Mouse (Mus musculus) bone marrow macrophage, adult 2 months (primary cell): ENCODE measurements at regions not wholly inside any gene's neighbourhood (a gene's known extent, or its start where the extent isn't known, plus 50 kb on each side); places are given as distances from the start of the nearest gene placed in this dataset.

Experiments
- CTCF ChIP-seq: IDR thresholded peaks from 2 replicates; pipeline ENCODE4 v1.5.1; 2012; ENCODE audit warnings: low read depth, mild to moderate bottlenecking, low read length, moderate library complexity
- POLR2A ChIP-seq: IDR thresholded peaks from 2 replicates; pipeline ENCODE4 v1.6.1; 2012; ENCODE audit warnings: mild to moderate bottlenecking, low read depth, low read length, borderline replicate concordance

GRCm38 (mm10) chr3:149464603-149465002 is 474.2 kb upstream of the Adgrl2 start:
- no peak for TF ChIP-seq POLR2A
- TF ChIP-seq CTCF: no peak
